Comparison of ENCODE assay signal across 8 mouse cellular contexts in genomic region chr16:75779271-75779670, GRCm38 (mm10). TPM values are rescaled to one million over a fixed set of nuclear protein-coding genes. Genes with fewer than 3 reads are reported as not detected.
DNase-seq lines count a peak whose midpoint lies in the region; ATAC-seq and TF ChIP-seq lines count a peak whose summit lies in the region.
"Had no signal": no experiment of that assay in that cellular context is flagged by ENCODE, and none has a peak within 500 bp of the region (broad histone marks: within the 10 kb centered on the region; RNA-seq: fewer than 3 reads in every experiment).

No protein-coding gene starts in this region.

- H3K4me3 ChIP-seq in left cerebral cortex, adult 2 months = no peak overlapping the region
- no peak overlapping the region for H3K4me3 ChIP-seq in G1E (ENCODE audit: low read depth, low read length)
- H3K4me3 ChIP-seq: erythroblast, embryonic 14.5 days had no signal

- no peak for DNase-seq in left cerebral cortex, adult 2 months (ENCODE audit: extremely low spot score in 1 of 2, low spot score in 2 of 2)
- no peak for DNase-seq in left cerebral cortex, adult 8-10 months (ENCODE audit: low spot score in 2 of 2)
- no peak for DNase-seq in G1E (ENCODE audit: low spot score)
- peak; percentile 84 for DNase-seq in brain, embryonic 14.5 days (ENCODE audit: low read depth)
- DNase-seq in lung, postnatal 36 days = peak; percentile 47
- DNase-seq in layer of hippocampus, adult 9-11 months = no peak
- DNase-seq in ovary, postnatal 14 days (ENCODE audit: low spot score) = no peak

- peak; percentile 49; the same call in 1 of the 2 replicates for ATAC-seq in G1E (ENCODE audit: extremely low read depth, insufficient number of reproducible peaks, low FRiP score, poor library complexity, severe bottlenecking)

- intact Hi-C loops in left cerebral cortex, adult 2 months (cut with DNase I) = loop anchor here (5.0 to 10.0 kb wide), 5 partner anchors 353 to 1118 kb away; no protein-coding TSS in a partner anchor

- TF ChIP-seq POLR2A in brain, embryonic 14.5 days (IDR thresholded peaks at IDR 0.05; ENCODE audit: borderline replicate concordance, extremely low read depth, insufficient read depth, insufficient read length, poor library complexity, severe bottlenecking) = no peak

- peak; percentile 73 for TF ChIP-seq CTCF in left cerebral cortex, adult 2 months (IDR thresholded peaks at IDR 0.05)
- no peak for TF ChIP-seq CTCF in G1E (IDR thresholded peaks at IDR 0.05; ENCODE audit: low read depth, low read length)
- TF ChIP-seq CTCF in brain, embryonic 14.5 days (IDR thresholded peaks at IDR 0.05; ENCODE audit: borderline replicate concordance, extremely low read depth, insufficient read depth, insufficient read length) = 0 out of 2 replicates have a peak, but pooled peaks have one; percentile 25

- H3K4me1 ChIP-seq in G1E (ENCODE audit: insufficient read depth, low read depth, low read length) = peaks cover 14% of the 10 kb centered on the region

- H3K9me3 ChIP-seq in G1E (replicated peaks) = no peaks in the 10 kb centered on the region

- H3K27me3 ChIP-seq in G1E (ENCODE audit: insufficient read depth, low read length) = no peaks in the 10 kb centered on the region

- no peak overlapping the region for H3K27ac ChIP-seq in left cerebral cortex, adult 2 months

- H3K36me3 ChIP-seq in G1E (replicated peaks) = peaks cover 2% of the 10 kb centered on the region

RNA-seq across cellular contexts. Expression of gene Hspa13, which starts 12.4 kb away (rescaled TPM):
- 10 to 100 TPM; 32.9 to 33.8 TPM for total RNA-seq in left cerebral cortex, adult 2 months (2021)
- 10 to 100 TPM; 33.8 to 38.3 (median 35.6) TPM for total RNA-seq in left cerebral cortex, adult 8-10 months (2022)
- total RNA-seq in G1E (2014; fragmentation: Nextera tagmentation) (29.0 and 32.2 TPM in 2 replicates), G1E (2017) (31.7 and 34.6 TPM in 2 replicates)
- 0.22 and 0.52 TPM in 2 replicates for polyA plus RNA-seq in G1E (2012)
- 19.3 and 26.0 TPM in 2 replicates for polyA plus RNA-seq in brain, embryonic 14.5 days (2012; rRNA removed)

Comparison
In these comparisons a context has a peak if more than half of its experiments do, and no peak if none do; other contexts are left out.
1. DNase-seq: peak in brain, embryonic 14.5 days (single experiment) and lung, postnatal 36 days (single experiment); none in left cerebral cortex, adult 2 months (0 of 2), left cerebral cortex, adult 8-10 months (0 of 2), G1E (single experiment), layer of hippocampus, adult 9-11 months (single experiment) and ovary, postnatal 14 days (single experiment).